Mouse (Mus musculus) frontal cortex, postnatal 25 days (tissue): ENCODE measurements around the gene Stn1.
A peak's percentile ranks its signal among the peaks of the same experiment; 100 is the strongest.
"Not testable (repeated sequence)": the region's sequence is repeated elsewhere in the genome, so short reads cannot be mapped to it uniquely, and the experiment has no call there.

Experiments
- DNase-seq, 2 experiments: peaks; one replicate each; pipeline ENCODE4 v3.0.0; 2022; ENCODE audit warnings: low spot score in 2 of 2

Stn1 gene

GRCm38 (mm10) chr19:47537300-47537792 lies at the start of gene Stn1:
Gene Stn1, minus strand, starts transcription at chr19:47537507.
- DNase-seq, result no peak

GRCm38 (mm10) chr19:47587009-47587408 lies 49.7 kb upstream of the Stn1 start:
- DNase-seq, result no peak

GRCm38 (mm10) chr19:47585772-47586171 lies 48.5 kb upstream of the Stn1 start:
- DNase-seq, result no peak

GRCm38 (mm10) chr19:47579788-47580631 lies 42.7 kb upstream of the Stn1 start:
- no peak for DNase-seq

GRCm38 (mm10) chr19:47579225-47579787 lies 42.0 kb upstream of the Stn1 start, which contains the start of gene Slk:
Gene Slk, plus strand, starts transcription at chr19:47579678.
- DNase-seq, result peak; percentile 55 to 58

- DNase-seq, result no peak
Measured at GRCm38 (mm10) chr19:47578581-47579224, 41.4 kb upstream of the Stn1 start.

GRCm38 (mm10) chr19:47573718-47574117 lies 36.4 kb upstream of the Stn1 start:
- DNase-seq, result no peak

GRCm38 (mm10) chr19:47571981-47572380 lies 34.7 kb upstream of the Stn1 start:
- not testable (repeated sequence) for DNase-seq

GRCm38 (mm10) chr19:47570042-47570441 lies 32.7 kb upstream of the Stn1 start:
- no peak for DNase-seq

- no peak for DNase-seq
Measured at GRCm38 (mm10) chr19:47565994-47566393, 28.7 kb upstream of the Stn1 start.

GRCm38 (mm10) chr19:47565031-47565654 lies 27.8 kb upstream of the Stn1 start:
- DNase-seq, result no peak

- DNase-seq, result no peak
Measured at GRCm38 (mm10) chr19:47563715-47564114, 26.4 kb upstream of the Stn1 start.

GRCm38 (mm10) chr19:47561996-47562441 lies 24.7 kb upstream of the Stn1 start:
- no peak for DNase-seq

GRCm38 (mm10) chr19:47560544-47561161 lies 23.3 kb upstream of the Stn1 start:
- no peak for DNase-seq

- no peak for DNase-seq
Measured at GRCm38 (mm10) chr19:47559751-47560512, 22.6 kb upstream of the Stn1 start.

GRCm38 (mm10) chr19:47559145-47559544 lies 21.8 kb upstream of the Stn1 start:
- DNase-seq, result no peak

- DNase-seq, result no peak
Measured at GRCm38 (mm10) chr19:47549584-47549983, 12.3 kb upstream of the Stn1 start.

GRCm38 (mm10) chr19:47549174-47549573 lies 11.9 kb upstream of the Stn1 start:
- DNase-seq, result no peak

GRCm38 (mm10) chr19:47548432-47549076 lies 11.2 kb upstream of the Stn1 start:
- DNase-seq, result no peak

- DNase-seq, result no peak
Measured at GRCm38 (mm10) chr19:47545528-47545927, 8.2 kb upstream of the Stn1 start.
